Mouse (Mus musculus): ENCODE results near the gene H60b. TPM values are rescaled to one million over a fixed set of nuclear protein-coding genes. Genes with fewer than 3 reads are reported as not detected.
"Not testable (repeated sequence)": the region's sequence is repeated elsewhere in the genome, so short reads cannot be mapped to it uniquely, and the experiment has no call there.

The H60b gene
- polyA plus RNA-seq, 1 experiment from 2014 or later: 0.39 TPM

DNA sequence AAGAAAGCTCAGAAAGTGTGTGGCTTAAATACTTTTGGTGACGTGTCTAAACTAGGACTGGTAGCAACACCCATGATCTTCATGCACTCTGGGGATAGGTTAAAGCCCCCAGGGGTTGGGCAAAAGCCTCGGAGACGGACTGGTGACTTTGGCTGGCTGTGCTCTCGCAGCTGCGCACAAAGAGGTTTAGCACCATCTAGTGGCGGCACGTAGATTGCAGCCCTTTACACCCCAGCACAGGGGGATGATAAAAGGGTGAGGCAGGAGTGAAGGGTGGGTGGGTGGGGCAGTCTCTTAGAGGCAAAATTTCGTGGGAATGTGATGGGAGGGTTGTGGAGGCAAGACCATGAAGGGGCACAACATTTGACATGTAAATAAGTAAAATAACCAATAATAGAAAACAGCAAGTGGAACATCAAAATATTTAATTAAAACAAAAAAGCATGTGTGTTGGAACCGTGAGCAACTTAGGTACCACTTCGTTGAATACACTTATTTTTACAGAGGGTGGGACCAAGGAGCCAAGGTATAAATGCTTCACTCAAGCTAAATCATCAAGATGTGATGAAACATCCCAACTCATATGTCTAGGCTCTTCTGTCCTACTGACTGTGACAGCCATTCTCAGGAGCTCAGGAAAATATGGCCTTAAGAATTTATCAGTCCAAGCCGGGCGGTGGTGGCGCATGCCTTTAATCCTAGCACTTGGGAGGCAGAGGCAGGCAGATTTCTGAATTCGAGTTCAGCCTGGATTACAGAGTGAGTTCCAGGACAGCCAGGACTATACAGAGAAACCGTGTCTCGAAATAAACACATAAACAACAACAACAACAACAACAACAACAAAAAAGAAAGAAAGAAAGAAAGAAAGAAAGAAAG lies 5.6 kb downstream of the H60b start:
- H3K9me3 ChIP-seq (ENCODE audit: control insufficient read depth, low read length); H3K36me3 ChIP-seq (ENCODE audit: control insufficient read depth, insufficient read depth, low read length); H3K4me1 ChIP-seq (ENCODE audit: control insufficient read depth, insufficient read depth, low read length); H3K4me3 ChIP-seq (ENCODE audit: low read depth, low read length); H3K27ac ChIP-seq (replicated peaks; ENCODE audit: low read depth, low read length); H3K9ac ChIP-seq (ENCODE audit: low read depth, low read length); DNase-seq (ENCODE audit: low spot score): not testable (repeated sequence)
- Histone ChIP-seq H3K27me3 (replicated peaks; ENCODE audit: control insufficient read depth, insufficient read depth, low read length) (peaks cover 28% of the 10 kb centered on the region), H3K4me2 (ENCODE audit: low read depth, low read length) (peak overlapping the region; percentile 39)
- WGBS: 36% methylated on average over 13 of the region's 16 CpGs
- 0 out of 2 replicates have a peak, but pooled peaks have one; percentile 44 for ATAC-seq (ENCODE audit: low read depth)

DNA sequence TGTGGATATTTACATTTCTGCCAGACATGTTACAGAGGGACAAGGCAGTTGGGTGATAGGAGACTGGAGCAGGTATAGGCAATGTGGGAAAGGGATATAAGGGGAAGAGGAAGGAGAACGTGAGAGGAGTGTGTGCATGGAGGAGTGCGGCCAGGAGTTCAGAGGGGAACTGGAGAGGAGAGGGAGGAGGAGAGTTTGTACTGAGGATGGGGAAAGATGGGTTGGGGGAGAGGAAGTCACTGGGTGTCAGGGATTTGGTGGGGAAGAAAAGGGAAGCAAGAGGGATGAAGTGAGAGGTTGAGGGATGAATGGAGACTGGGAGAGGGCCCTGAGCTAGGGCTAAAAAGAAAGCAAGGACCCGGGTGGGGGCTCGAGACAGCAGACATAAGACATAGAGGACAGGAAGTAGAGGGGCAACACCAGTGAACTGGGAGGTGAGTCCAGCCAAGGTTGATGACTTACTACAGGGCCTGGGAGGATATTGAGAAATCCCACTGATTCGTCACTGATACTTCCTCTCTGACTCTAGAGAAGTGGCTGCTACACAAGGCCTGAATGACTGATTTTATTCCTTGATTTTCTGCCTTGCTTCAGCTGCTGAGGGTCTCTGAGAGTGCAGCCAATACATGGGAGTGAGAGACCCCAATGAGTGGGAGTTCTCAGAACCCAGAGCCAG lies 7.1 kb downstream of the H60b start:
- peaks cover 16% of the 10 kb centered on the region for H3K27me3 ChIP-seq (replicated peaks; ENCODE audit: control insufficient read depth, insufficient read depth, low read length)
- not testable (repeated sequence) for H3K4me2 ChIP-seq (ENCODE audit: low read depth, low read length); H3K36me3 ChIP-seq (ENCODE audit: control insufficient read depth, insufficient read depth, low read length); DNase-seq (ENCODE audit: low spot score); ATAC-seq (ENCODE audit: low read depth); H3K27ac ChIP-seq (replicated peaks; ENCODE audit: low read depth, low read length); H3K9me3 ChIP-seq (ENCODE audit: control insufficient read depth, low read length); H3K4me3 ChIP-seq (ENCODE audit: low read depth, low read length); H3K9ac ChIP-seq (ENCODE audit: low read depth, low read length); H3K4me1 ChIP-seq (ENCODE audit: control insufficient read depth, insufficient read depth, low read length)
- WGBS: 70% methylated on average over 4 of the region's 5 CpGs

DNA sequence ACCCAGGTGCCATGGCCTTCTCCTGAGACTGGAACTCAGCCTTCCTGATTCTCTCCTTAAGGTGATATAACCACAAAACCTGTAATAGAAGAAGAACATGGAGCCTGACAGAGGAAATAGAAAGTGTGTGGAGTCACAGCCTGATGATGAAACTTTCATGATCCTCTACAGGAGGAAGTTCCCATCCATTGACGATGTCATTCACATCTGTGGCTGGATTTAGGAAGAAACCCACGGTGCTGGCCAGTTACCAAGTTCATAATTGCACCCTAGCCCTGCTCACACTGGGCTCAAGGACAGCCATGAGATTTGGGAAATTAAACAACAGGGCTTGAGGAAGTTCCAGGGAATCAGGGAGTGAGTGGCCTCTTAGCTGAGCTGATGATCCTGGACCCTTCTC lies 7.6 kb downstream of the H60b start:
- not testable (repeated sequence) for DNase-seq (ENCODE audit: low spot score); H3K27ac ChIP-seq (replicated peaks; ENCODE audit: low read depth, low read length); H3K9me3 ChIP-seq (ENCODE audit: control insufficient read depth, low read length); H3K36me3 ChIP-seq (ENCODE audit: control insufficient read depth, insufficient read depth, low read length); H3K9ac ChIP-seq (ENCODE audit: low read depth, low read length); ATAC-seq (ENCODE audit: low read depth); H3K4me1 ChIP-seq (ENCODE audit: control insufficient read depth, insufficient read depth, low read length); H3K4me3 ChIP-seq (ENCODE audit: low read depth, low read length); H3K27me3 ChIP-seq (replicated peaks; ENCODE audit: control insufficient read depth, insufficient read depth, low read length); H3K4me2 ChIP-seq (ENCODE audit: low read depth, low read length)
- WGBS: 52% methylated on average over 2 of the region's 2 CpGs

DNA sequence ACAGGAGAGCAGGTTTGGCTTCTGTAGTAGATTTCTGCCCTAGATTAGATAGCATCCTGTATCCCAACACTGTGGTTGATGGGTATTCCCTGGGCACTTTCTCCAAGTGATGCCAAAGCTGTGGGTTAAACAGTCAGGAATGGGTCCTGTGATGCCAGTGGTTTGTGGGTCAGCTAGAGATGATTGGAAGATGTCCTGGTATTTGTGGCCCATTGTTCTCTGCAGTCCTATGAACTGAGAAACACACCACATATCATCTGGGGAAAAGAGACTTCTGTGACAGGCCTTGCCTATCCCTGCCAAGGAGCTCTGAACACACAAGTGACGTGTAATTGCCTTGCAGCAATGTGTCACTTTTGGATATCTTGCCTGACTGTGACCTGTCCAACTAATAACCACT lies 8.7 kb downstream of the H60b start:
- H3K9ac ChIP-seq (ENCODE audit: low read depth, low read length); H3K4me2 ChIP-seq (ENCODE audit: low read depth, low read length); H3K4me1 ChIP-seq (ENCODE audit: control insufficient read depth, insufficient read depth, low read length); H3K27ac ChIP-seq (replicated peaks; ENCODE audit: low read depth, low read length); DNase-seq (ENCODE audit: low spot score); H3K27me3 ChIP-seq (replicated peaks; ENCODE audit: control insufficient read depth, insufficient read depth, low read length); H3K9me3 ChIP-seq (ENCODE audit: control insufficient read depth, low read length); H3K4me3 ChIP-seq (ENCODE audit: low read depth, low read length); H3K36me3 ChIP-seq (ENCODE audit: control insufficient read depth, insufficient read depth, low read length); ATAC-seq (ENCODE audit: low read depth): not testable (repeated sequence)
- 80% methylated on average over 1 of the region's 1 CpGs for WGBS

DNA sequence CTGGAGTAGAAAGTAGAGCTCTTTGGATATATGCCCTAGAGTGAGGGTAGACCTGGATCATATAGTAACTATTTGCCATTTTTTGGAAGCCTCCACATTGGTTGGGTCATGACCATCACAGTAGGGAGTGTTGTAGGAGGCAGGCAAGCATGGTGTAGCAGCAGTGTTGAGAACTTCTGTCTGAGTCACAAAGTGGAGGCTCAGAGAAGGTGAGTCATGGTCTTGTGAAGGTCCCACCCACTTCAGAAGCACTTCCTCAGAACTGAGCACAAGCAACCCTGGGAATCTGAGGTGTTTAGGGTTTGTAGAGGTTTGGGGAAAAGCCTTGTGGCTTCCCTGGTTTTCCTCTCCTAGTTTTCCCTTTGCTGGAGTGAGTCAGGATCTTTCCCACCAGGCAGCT lies 10.7 kb downstream of the H60b start:
- H3K4me3 ChIP-seq (ENCODE audit: low read depth, low read length); H3K36me3 ChIP-seq (ENCODE audit: control insufficient read depth, insufficient read depth, low read length); H3K4me2 ChIP-seq (ENCODE audit: low read depth, low read length); H3K27me3 ChIP-seq (replicated peaks; ENCODE audit: control insufficient read depth, insufficient read depth, low read length); H3K27ac ChIP-seq (replicated peaks; ENCODE audit: low read depth, low read length); DNase-seq (ENCODE audit: low spot score); ATAC-seq (ENCODE audit: low read depth); H3K9me3 ChIP-seq (ENCODE audit: control insufficient read depth, low read length); H3K4me1 ChIP-seq (ENCODE audit: control insufficient read depth, insufficient read depth, low read length); H3K9ac ChIP-seq (ENCODE audit: low read depth, low read length): not testable (repeated sequence)

DNA sequence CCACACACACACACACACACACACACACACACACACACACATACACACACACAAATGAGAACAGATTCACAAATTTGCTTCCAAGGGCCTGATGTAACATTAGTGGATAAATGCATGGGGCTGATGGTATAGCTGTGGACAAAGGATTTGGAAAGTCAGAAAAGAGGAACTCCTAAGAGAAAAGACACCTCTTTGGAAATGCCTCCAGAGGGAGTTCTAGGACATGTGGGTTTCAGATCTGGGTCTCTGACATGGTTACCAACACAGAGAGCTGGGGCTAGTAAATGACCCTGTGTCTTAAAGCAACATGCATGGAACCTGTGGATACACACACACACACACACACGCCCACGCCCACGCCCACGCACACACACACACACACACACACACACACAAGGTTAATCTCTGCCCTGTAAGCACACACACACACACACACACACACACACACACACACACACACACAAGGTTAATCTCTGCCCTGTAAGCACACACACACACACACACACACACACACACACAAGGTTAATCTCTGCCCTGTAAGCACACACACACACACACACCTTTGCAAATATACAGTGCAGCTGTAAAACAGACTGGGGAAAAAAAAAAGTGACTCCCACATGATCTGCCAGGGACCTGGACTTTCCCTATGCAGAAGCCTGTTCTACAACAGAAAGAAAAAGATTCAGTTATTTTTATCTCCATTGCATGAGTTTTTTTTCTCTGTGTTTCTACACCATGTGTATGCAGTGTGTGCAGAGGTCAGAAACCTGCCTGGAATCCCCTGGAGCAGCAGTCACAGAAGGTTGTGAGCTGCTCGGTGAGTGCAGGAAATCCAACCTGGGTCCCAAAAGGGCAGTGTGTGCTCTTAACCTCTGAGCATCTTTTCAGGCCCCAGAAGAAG lies 14.3 kb downstream of the H60b start:
- not testable (repeated sequence) for DNase-seq (ENCODE audit: low spot score); H3K4me3 ChIP-seq (ENCODE audit: low read depth, low read length); H3K36me3 ChIP-seq (ENCODE audit: control insufficient read depth, insufficient read depth, low read length); H3K27ac ChIP-seq (replicated peaks; ENCODE audit: low read depth, low read length); H3K27me3 ChIP-seq (replicated peaks; ENCODE audit: control insufficient read depth, insufficient read depth, low read length); H3K4me1 ChIP-seq (ENCODE audit: control insufficient read depth, insufficient read depth, low read length); H3K9ac ChIP-seq (ENCODE audit: low read depth, low read length); H3K9me3 ChIP-seq (ENCODE audit: control insufficient read depth, low read length); ATAC-seq (ENCODE audit: low read depth)
- WGBS: 65% methylated on average over 4 of the region's 5 CpGs
- peak overlapping the region; percentile 41 for H3K4me2 ChIP-seq (ENCODE audit: low read depth, low read length)

DNA sequence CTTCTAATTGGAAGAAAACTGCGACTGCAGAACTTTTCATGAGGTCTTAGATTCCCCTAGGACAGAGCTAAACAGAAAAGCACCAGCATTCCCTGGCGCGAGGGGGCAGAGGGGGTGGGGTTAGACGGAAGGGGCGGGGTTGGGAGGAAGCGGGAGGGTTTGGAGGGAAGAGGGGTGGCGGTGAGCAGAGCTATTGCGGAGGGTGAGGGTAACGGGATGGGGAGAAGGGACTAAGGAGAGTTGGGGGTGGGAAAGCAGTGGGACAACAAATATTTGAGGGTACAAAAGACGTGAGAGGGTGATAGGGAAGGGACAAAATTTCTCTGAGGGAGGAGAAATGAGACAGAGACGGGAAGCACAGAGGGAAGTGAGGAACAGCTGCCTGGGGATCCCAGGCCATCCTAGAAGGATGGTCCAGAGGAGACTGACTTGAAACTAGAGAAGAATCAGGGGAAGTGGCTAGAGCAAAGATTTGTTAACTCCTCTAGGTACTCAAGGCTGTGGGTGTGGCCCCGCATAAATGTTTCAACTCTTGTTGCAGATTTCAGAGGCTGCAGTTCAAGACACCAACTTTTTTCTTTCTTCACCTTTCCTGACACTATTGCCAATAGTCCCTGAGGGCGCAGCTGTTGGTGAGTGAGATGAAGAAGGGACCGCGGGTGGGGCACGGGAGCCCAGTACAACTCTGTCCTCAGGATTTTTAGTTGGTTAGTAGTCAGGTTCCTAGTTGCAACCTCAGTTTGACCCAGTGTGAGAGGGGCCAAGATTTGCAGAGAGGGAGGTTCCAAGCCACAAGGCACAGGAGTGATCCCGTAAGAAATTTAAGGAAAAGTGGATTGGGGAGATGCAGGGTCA lies 15.2 kb downstream of the H60b start:
- not testable (repeated sequence) for H3K27me3 ChIP-seq (replicated peaks; ENCODE audit: control insufficient read depth, insufficient read depth, low read length); H3K36me3 ChIP-seq (ENCODE audit: control insufficient read depth, insufficient read depth, low read length); H3K9me3 ChIP-seq (ENCODE audit: control insufficient read depth, low read length); H3K4me3 ChIP-seq (ENCODE audit: low read depth, low read length); H3K4me1 ChIP-seq (ENCODE audit: control insufficient read depth, insufficient read depth, low read length); H3K9ac ChIP-seq (ENCODE audit: low read depth, low read length); H3K27ac ChIP-seq (replicated peaks; ENCODE audit: low read depth, low read length); DNase-seq (ENCODE audit: low spot score)
- peak overlapping the region; percentile 41 for H3K4me2 ChIP-seq (ENCODE audit: low read depth, low read length)
- ATAC-seq (ENCODE audit: low read depth): peak; percentile 62; the same call in 1 of the 2 replicates
- WGBS: 9% methylated on average over 12 of the region's 17 CpGs

DNA sequence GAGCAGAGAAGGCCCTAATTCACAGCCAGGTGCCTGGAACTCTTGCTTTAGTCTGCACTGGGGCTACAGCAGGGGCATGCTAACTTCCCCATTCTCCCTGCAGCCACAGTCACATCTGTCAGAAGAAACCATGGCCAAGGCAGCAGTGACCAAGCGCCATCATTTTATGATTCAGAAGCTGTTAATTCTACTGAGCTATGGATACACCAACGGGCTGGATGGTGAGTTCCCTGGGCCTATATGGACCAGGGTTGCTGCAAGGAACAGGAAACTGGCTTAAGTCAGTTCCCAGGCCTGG lies 15.8 kb downstream of the H60b start:
- WGBS: 84% methylated on average over 2 of the region's 2 CpGs
- not testable (repeated sequence) for H3K9ac ChIP-seq (ENCODE audit: low read depth, low read length); H3K27me3 ChIP-seq (replicated peaks; ENCODE audit: control insufficient read depth, insufficient read depth, low read length); H3K4me1 ChIP-seq (ENCODE audit: control insufficient read depth, insufficient read depth, low read length); H3K4me2 ChIP-seq (ENCODE audit: low read depth, low read length); H3K9me3 ChIP-seq (ENCODE audit: control insufficient read depth, low read length); DNase-seq (ENCODE audit: low spot score); H3K36me3 ChIP-seq (ENCODE audit: control insufficient read depth, insufficient read depth, low read length); H3K4me3 ChIP-seq (ENCODE audit: low read depth, low read length); H3K27ac ChIP-seq (replicated peaks; ENCODE audit: low read depth, low read length); ATAC-seq (ENCODE audit: low read depth)
